Mouse (Mus musculus): ENCODE measurements around the gene Rab1b.
"Not testable (repeated sequence)": the region's sequence is repeated elsewhere in the genome, so short reads cannot be mapped to it uniquely, and the experiment has no call there.

The Rab1b gene

DNA sequence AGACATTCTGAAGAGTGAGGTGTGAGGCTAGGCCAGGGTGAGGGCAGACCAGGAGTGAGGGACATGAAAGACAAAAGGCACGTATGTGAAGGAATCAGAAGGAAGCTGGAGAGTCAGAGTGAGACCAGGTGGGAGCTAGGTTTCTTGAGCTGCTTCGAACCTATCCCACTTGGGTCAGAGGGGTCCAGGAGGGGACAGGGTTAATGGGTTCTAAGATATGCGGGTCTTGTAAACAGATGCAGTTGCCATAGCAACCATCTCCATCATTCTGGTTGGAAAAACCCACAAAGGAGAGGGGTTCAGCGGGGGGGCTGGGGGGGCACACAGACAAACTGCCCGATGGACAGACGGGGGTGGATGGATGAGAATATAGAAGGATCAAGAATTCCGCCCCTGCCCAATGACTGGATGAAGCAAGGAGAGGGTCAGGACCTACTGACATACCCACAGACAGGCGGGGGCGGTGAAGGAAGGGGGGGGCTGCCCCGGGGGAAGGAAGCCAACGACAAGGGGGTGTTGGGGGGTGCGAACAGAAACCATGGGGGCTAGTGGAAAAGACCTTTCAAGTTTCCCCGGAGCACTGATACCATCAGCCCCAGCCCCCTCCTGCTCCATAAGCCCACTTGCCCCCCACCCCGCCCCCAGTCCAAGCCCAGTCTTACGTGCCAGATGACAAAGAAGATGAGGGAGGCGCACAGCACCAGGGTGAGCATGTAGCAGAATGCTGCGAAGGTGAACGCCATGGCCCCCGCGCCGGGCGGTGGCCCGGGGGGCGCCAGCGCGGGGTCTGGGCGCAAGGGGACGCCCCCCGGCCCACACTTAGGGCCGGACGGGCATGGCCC, 9.1 kb downstream of the Rab1b start:
- no peak for DNase-seq (ENCODE audit: low spot score in 2 of 2)

DNA sequence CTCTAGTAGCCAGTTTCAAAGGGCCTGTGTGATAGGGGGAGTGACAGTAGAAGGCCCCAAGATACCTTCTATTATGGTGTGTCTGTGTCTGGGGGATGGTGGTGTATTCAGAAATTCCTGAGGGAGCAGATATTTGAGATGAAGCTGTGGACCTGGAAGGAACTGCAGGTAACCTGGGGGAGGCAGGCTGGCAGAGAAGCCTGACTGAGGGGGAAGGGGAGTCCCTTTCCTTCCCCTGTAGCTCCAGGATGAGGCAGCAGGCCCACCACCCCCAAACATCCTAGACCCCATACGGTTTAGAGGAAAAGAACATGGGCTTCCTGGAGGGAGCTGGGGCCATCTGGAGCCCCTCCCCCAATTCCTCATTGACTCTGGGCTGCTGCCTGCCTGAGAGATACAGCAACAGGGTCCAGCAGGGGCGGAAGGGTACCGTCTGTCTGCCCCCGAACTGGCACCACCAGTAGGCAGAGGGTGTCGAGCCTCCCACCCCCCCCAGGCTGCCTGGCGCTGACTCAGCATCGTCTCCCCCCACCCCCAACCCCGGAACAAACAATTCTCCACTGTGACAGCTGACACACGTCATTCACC, 10.9 kb downstream of the Rab1b start:
- no peak for DNase-seq (ENCODE audit: low spot score in 2 of 2)

- no peak for DNase-seq (ENCODE audit: low spot score in 2 of 2)
Measured at GRCm38 (mm10) chr19:5094746-5095417, 12.0 kb downstream of the Rab1b start.

DNA sequence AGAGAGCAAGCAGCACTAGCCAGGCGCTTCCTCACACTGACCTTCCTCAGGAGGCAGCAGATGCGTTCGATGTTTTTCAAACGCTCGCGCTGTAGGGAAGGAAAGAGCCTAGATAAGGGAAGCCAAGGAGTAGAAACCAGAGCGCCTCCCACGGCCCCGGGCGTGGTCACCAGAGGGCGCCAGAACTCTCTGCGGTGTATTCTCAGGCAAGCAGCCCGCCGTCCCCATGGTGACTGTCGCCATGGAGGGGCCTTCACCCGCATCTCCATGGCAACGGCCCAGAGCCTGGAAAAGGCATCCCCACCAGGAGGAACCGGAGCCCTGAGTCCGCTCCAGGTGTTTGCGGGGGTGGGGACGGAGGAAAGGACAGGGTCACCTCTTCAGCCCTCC, 12.6 kb downstream of the Rab1b start:
- DNase-seq (ENCODE audit: low spot score in 2 of 2) = peak; percentile 76 to 91

- no peak for DNase-seq (ENCODE audit: low spot score in 2 of 2)
Measured at GRCm38 (mm10) chr19:5093481-5094242, 13.2 kb downstream of the Rab1b start.

GRCm38 (mm10) chr19:5092083-5092482, 14.8 kb downstream of the Rab1b start:
- no peak for DNase-seq (ENCODE audit: low spot score in 2 of 2)

DNA sequence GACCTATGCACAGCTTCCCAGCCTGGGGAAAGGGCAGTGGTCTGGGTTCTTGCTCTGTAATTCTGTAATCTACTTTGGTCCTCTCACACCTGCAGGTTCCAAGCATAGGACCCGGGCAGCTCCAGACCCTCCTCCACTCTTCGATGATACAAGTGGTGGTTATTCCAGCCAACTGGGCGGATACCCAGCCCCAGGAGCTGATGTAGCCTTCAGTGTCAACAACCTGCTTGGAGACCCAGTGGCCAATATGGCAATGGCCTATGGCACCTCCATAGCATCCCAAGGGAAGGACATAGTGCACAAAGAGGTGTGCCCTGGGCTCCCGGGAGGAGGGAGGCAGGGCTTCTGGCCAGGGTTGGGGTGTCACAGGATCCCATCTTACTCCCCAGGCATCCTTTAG, 17.5 kb downstream of the Rab1b start:
- DNase-seq (ENCODE audit: low spot score in 2 of 2) = no peak

- DNase-seq (ENCODE audit: low spot score in 2 of 2) = peak; percentile 90 to 93
Measured at GRCm38 (mm10) chr19:5087884-5088728, 18.8 kb downstream of the Rab1b start, which contains the start of gene Yif1a. Gene Yif1a (plus strand): TSS chr19:5088538.

GRCm38 (mm10) chr19:5086533-5086932, 20.3 kb downstream of the Rab1b start:
- not testable (repeated sequence) for DNase-seq (ENCODE audit: low spot score in 2 of 2)

DNA sequence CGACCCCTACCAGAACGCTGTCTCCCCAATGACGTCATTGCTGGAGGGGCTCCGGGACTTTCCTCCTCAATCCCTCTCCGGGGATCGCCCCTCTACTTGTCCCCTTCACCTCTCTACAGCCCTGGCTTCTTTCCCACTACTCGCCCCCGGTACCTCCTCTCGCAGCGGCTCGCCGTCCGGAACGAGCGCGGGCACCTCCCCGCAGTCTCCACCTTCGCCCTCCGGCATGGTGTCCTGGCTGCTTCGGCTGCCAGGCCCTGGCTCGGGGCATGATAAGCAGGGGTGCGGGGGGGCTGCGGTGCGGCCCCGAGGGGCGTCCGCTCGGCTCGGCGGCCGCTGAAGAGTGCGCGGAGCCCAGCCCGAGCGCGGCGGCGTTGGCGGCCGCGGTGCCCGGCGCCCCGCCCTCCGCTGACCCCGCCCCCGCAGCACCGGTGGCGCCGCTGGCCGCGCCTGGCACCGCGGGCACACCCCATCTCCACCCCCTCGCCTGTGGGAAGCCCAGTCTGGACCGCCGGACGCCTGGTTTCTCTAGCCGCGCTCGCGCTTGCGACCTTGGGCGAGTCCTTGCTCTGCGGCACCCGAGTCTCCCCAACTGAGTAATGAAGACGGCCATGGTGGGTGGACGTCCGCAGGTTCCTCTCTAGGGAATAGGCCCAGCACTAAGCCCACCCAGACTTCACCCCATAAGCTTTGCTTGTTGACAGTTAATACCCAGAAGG, 21.6 kb downstream of the Rab1b start, which contains the start of gene Tmem151a:
TSS of gene Tmem151a (minus strand) at position 387 of the 719 bp plus-strand sequence.
- DNase-seq (ENCODE audit: low spot score in 2 of 2) = no peak

- no peak for DNase-seq (ENCODE audit: low spot score in 2 of 2)
Measured at GRCm38 (mm10) chr19:5084834-5085144, 22.1 kb downstream of the Rab1b start.

- DNase-seq (ENCODE audit: low spot score in 2 of 2) = no peak
Measured at GRCm38 (mm10) chr19:5083961-5084833, 22.7 kb downstream of the Rab1b start.

DNA sequence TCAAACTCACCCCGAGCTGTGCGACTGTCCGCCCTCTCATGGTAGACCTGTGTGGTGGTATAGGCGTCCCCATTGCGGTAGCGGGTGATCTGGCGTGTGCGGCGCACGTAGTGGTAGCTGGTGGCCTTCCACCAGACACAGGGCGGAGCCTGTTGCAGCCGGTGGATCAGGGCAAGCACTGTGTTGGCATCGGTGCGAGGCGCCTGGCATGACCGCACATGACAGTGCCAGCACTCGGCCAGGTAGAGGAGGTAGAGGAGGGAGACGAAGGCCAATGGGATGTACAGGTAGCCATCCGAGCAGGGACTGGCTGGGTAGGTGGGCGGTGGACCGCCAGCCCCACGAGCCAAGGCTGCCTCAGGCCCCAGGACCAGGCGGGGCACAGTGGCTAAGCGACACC, 24.3 kb downstream of the Rab1b start:
- DNase-seq (ENCODE audit: low spot score in 2 of 2) = no peak

GRCm38 (mm10) chr19:5082005-5082404, 24.9 kb downstream of the Rab1b start:
- DNase-seq (ENCODE audit: low spot score in 2 of 2) = no peak

- no peak for DNase-seq (ENCODE audit: low spot score in 2 of 2)
Measured at GRCm38 (mm10) chr19:5079279-5079678, 27.6 kb downstream of the Rab1b start.

DNA sequence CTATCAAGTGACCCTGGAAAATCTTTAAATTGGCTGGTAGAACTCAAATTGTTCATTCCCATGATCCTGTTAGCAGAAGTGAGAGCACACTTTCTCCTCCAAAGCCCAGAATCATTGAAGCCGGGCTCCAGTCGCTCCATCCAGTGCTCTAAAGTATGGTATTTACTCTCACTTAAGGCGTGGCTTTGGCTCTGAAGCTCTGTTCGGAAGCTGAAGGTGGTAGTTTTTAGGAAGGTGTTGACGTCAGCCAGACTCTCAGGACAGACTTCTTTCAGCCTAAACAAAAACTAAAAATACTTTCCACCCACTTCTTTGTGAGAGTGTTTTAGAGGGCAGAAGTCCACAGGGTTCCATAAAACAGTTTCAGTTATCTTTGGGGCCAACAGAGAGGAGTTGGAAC, 33.4 kb downstream of the Rab1b start:
- DNase-seq (ENCODE audit: low spot score in 2 of 2) = no peak

GRCm38 (mm10) chr19:5073028-5073427, 33.8 kb downstream of the Rab1b start:
- DNase-seq (ENCODE audit: low spot score in 2 of 2) = peak in 1 of 2 experiments; percentile 37

DNA sequence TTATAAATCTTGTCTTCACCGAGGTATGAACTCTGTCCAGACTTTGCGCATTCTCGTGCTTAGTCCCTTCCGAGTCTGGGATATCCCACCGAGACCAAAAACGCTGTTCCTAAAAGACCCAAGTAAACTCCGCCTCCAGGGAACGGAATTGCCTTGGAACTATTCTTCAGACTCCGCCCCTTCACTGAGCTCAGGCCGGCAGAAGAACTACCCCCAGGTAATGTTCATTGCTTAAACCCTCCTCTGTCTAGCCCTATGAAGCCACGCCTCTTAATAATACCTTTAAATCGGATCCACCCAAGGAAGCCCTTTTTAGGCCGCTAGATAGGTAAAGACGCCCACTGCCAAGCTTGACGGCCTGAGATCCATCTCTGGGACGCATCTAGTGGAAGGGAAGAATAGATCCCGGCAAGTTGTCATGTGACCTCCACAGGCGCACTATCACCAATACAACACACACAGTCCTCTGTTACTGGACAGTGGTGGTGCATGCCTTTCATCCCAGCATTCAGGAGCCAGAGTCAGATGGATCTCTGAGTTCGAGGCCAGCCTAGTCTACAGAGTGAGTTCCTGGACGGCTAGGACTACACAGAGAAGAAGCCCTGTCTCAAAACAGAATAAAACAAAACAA, 34.4 kb downstream of the Rab1b start:
- DNase-seq (ENCODE audit: low spot score in 2 of 2) = no peak

All from thymus, postnatal 10 days (tissue).